Mouse (Mus musculus) limb, embryonic 12.5 days (tissue): Measurements from ENCODE around the gene Slc44a1. TPM values are rescaled to one million over a fixed set of nuclear protein-coding genes. Genes with fewer than 3 reads are reported as not detected.

Source experiments
- ATAC-seq: fragments of 200-750 bp; cut with Nextera tagmentation; 2 replicates; pipeline ENCODE4 v1.8.0; 2017; ENCODE audit warnings: low read depth, moderate TSS enrichment; ENCODE audit not compliant: insufficient number of reproducible peaks, insufficient read depth, low FRiP score, low TSS enrichment
- H3K27ac ChIP-seq: fragments of 300-500 bp; sonication (generic); 2 replicates; pipeline ENCODE4 v1.5.1; 2016; ENCODE audit warnings: mild to moderate bottlenecking, moderate library complexity
- H3K27me3 ChIP-seq: fragments of 300-500 bp; sonication (generic); 2 replicates; pipeline ENCODE4 v1.6.1; 2016; ENCODE audit warnings: mild to moderate bottlenecking, moderate library complexity
- H3K36me3 ChIP-seq: fragments of 300-500 bp; sonication (generic); 2 replicates; pipeline ENCODE4 v1.6.1; 2016; ENCODE audit warnings: mild to moderate bottlenecking, moderate library complexity
- H3K4me1 ChIP-seq: fragments of 300-500 bp; sonication (generic); replicated peaks from 2 replicates; pipeline ENCODE4 v1.6.1; 2016
- H3K4me2 ChIP-seq: fragments of 300-500 bp; sonication (generic); 2 replicates; pipeline ENCODE4 v1.6.1; 2016; ENCODE audit warnings: mild to moderate bottlenecking, moderate library complexity
- H3K4me3 ChIP-seq: fragments of 300-500 bp; sonication (generic); replicated peaks from 2 replicates; pipeline ENCODE4 v1.5.1; 2016; ENCODE audit warnings: mild to moderate bottlenecking
- H3K9ac ChIP-seq: fragments of 300-500 bp; sonication (generic); replicated peaks from 2 replicates; pipeline ENCODE4 v1.6.1; 2016; ENCODE audit warnings: mild to moderate bottlenecking, moderate library complexity
- H3K9me3 ChIP-seq: fragments of 300-500 bp; sonication (generic); 2 replicates; pipeline ENCODE4 v1.6.1; 2016; ENCODE audit warnings: mild to moderate bottlenecking, moderate library complexity
- WGBS: fragments of 180-500 bp; shearing (Covaris S2); methylation state at CpG from one replicate; pipeline ENCODE4 v1.1.7; 2016; 5-methylcytosine and 5-hydroxymethylcytosine counted together
- polyA plus RNA-seq: library from polyadenylated mRNA; unstranded; fragments of >200 nt; fragmentation: Nextera tagmentation; extraction: Ambion mirVana; gene quantifications from 2 replicates; pipeline ENCODE4 v1.2.1, GENCODE M21; 2016

The Slc44a1 gene
- polyA plus RNA-seq, result 34.5 and 38.1 TPM in 2 replicates

GRCm38 (mm10) chr4:53440010-53440815 lies at the start of gene Slc44a1:
Gene Slc44a1, plus strand, starts transcription at chr4:53440413.
- ATAC-seq, result peak; percentile 93
- Histone ChIP-seq H3K27ac (peak within 1 kb of the TSS; percentile 82), H3K36me3 (no peaks in the 10 kb centered on the region), H3K4me3 (peak within 1 kb of the TSS; percentile 81), H3K9ac (peak within 1 kb of the TSS; percentile 80), H3K27me3 (no peaks in the 10 kb centered on the region), H3K9me3 (no peaks in the 10 kb centered on the region), H3K4me1 (peaks cover 57% of the 10 kb centered on the region), H3K4me2 (peak within 1 kb of the TSS; percentile 98)
- under 1% methylated on average over 93 of the region's 122 CpGs for WGBS

- Histone ChIP-seq H3K36me3 (no peaks in the 10 kb centered on the region), H3K9ac (no peak overlapping the region), H3K27me3 (no peaks in the 10 kb centered on the region), H3K27ac (no peak overlapping the region), H3K4me1 (peaks cover 16% of the 10 kb centered on the region; the same call in 1 of the 2 replicates), H3K4me2 (no peak overlapping the region), H3K9me3 (no peaks in the 10 kb centered on the region), H3K4me3 (no peak overlapping the region)
- WGBS, result 86% methylated on average over 3 of the region's 3 CpGs
- ATAC-seq, result no peak
Measured at GRCm38 (mm10) chr4:53395002-53395401, 45.2 kb upstream of the Slc44a1 start.

- no peaks in the 10 kb centered on the region for H3K36me3 ChIP-seq
- no peaks in the 10 kb centered on the region for H3K9me3 ChIP-seq
- ATAC-seq, result no peak; the same call in 1 of the 2 replicates
- peaks cover 16% of the 10 kb centered on the region; the same call in 1 of the 2 replicates for H3K4me1 ChIP-seq
- WGBS, result 61% methylated on average over 11 of the region's 11 CpGs
- H3K4me3 ChIP-seq, result no peak overlapping the region
- no peak overlapping the region for H3K27ac ChIP-seq
- H3K27me3 ChIP-seq, result no peaks in the 10 kb centered on the region
- H3K4me2 ChIP-seq, result no peak overlapping the region
- no peak overlapping the region for H3K9ac ChIP-seq
Measured at GRCm38 (mm10) chr4:53396623-53397192, 43.5 kb upstream of the Slc44a1 start.

GRCm38 (mm10) chr4:53397280-53398117 lies 42.7 kb upstream of the Slc44a1 start:
- no peak for ATAC-seq
- Histone ChIP-seq H3K4me3 (no peak overlapping the region), H3K36me3 (no peaks in the 10 kb centered on the region), H3K27ac (no peak overlapping the region), H3K9me3 (no peaks in the 10 kb centered on the region), H3K4me1 (peaks cover 16% of the 10 kb centered on the region; the same call in 1 of the 2 replicates), H3K9ac (no peak overlapping the region), H3K4me2 (no peak overlapping the region), H3K27me3 (no peaks in the 10 kb centered on the region)
- 69% methylated on average over 4 of the region's 4 CpGs for WGBS

DNA sequence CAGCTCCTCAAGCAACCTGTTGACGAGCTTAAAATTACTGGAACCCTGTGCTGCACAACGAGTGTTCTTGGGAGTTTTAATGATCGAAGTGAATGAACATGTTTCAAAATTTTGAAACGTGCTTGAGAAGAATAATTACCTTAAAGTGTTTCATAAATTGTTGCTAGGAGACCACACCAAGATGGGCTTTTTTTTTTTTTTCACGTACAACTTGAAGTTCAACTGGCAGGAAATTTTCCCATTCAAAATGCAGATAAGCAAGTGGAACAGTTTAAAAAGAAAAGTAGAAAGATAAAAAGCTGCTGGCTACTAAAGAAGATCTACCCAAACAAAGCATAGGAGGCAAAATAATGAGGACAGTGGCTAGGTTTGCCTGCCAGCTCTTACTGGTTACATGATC lies 41.7 kb upstream of the Slc44a1 start:
- H3K4me3 ChIP-seq, result no peak overlapping the region
- no peaks in the 10 kb centered on the region for H3K36me3 ChIP-seq
- 43% methylated on average over 5 of the region's 5 CpGs for WGBS
- no peaks in the 10 kb centered on the region for H3K9me3 ChIP-seq
- no peak for ATAC-seq
- no peak overlapping the region for H3K9ac ChIP-seq
- H3K4me1 ChIP-seq, result peaks cover 16% of the 10 kb centered on the region; the same call in 1 of the 2 replicates
- H3K27me3 ChIP-seq, result no peaks in the 10 kb centered on the region
- H3K4me2 ChIP-seq, result no peak overlapping the region
- H3K27ac ChIP-seq, result no peak overlapping the region

GRCm38 (mm10) chr4:53399428-53399827 lies 40.8 kb upstream of the Slc44a1 start:
- Histone ChIP-seq H3K9ac (no peak overlapping the region), H3K27ac (no peak overlapping the region), H3K9me3 (no peaks in the 10 kb centered on the region), H3K36me3 (no peaks in the 10 kb centered on the region), H3K4me1 (peaks cover 16% of the 10 kb centered on the region; the same call in 1 of the 2 replicates), H3K4me3 (no peak overlapping the region), H3K27me3 (no peaks in the 10 kb centered on the region), H3K4me2 (no peak overlapping the region)
- WGBS, result 91% methylated on average over 1 of the region's 1 CpGs
- no peak for ATAC-seq

DNA sequence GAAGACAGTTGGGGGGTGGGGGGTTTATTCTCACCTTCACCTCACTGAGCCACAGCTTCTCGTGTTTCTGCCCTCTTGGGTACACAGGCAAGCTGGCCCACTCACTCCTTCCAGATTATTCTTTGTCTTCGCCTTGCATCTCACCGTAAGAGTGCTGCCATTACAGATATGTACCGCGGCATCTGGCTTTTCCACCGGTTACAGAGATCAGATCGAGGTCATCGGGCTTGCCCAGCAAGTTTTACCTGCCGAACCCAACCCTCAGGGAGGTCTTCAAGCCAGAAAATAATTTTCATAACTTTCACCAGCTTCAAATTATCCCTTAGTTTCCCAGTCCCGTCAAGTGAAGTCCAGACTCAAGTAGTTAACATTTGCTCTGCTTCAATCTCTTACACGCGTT lies 36.8 kb upstream of the Slc44a1 start:
- Histone ChIP-seq H3K27me3 (no peaks in the 10 kb centered on the region), H3K4me1 (0 out of 2 replicates have a peak, but pooled peaks cover 3% of the 10 kb centered on the region), H3K36me3 (no peaks in the 10 kb centered on the region), H3K4me2 (no peak overlapping the region), H3K9me3 (no peaks in the 10 kb centered on the region), H3K4me3 (no peak overlapping the region), H3K27ac (no peak overlapping the region), H3K9ac (no peak overlapping the region)
- WGBS, result 91% methylated on average over 12 of the region's 12 CpGs
- ATAC-seq, result no peak

DNA sequence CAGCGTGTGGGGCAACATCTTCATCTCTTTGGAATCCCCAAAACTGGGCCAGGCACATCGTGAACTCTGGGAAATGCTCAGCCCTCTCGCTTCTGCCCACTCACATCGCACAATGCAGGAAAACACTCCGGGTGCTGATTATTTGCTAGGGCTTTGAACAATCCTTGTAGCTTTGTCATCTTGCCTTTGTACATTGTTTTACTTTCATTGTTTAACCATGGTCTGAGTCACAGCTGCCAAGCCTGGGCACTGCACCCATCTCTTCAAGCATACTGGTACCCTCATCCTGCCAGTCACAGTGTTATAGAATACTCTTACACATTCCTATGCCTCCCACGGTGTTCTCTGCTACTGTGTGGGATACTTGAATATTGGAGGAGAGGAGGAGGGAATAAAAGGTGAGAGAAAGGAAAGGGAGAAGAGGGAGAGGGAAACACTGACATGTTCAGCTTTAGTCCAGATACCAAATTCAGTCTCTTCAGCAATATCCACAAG lies 35.7 kb upstream of the Slc44a1 start:
- no peaks in the 10 kb centered on the region for H3K4me1 ChIP-seq
- H3K4me2 ChIP-seq, result no peak overlapping the region
- H3K27me3 ChIP-seq, result no peaks in the 10 kb centered on the region
- no peak overlapping the region for H3K4me3 ChIP-seq
- H3K36me3 ChIP-seq, result no peaks in the 10 kb centered on the region
- 90% methylated on average over 6 of the region's 6 CpGs for WGBS
- H3K9ac ChIP-seq, result no peak overlapping the region
- no peak for ATAC-seq
- no peak overlapping the region for H3K27ac ChIP-seq
- no peaks in the 10 kb centered on the region for H3K9me3 ChIP-seq

DNA sequence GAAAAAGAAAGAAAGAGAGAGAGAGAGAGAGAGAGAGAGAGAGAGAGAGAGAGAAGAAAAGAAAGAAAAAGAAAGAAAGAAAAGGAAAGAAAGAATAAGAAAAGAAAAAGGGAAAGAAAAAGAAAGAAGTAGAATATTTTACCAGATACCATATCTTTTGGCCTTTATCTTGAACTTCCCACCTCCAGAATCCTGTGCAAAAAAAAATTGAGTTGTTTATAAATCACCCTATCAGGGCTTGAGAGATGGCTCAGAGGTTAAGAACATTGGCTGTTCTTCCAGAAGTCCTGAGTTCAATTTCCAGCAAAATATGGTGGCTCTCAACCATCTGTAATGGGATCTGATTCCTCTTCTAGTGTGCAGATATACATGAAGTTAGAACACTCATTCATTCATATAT lies 33.3 kb upstream of the Slc44a1 start:
- no peak overlapping the region for H3K9ac ChIP-seq
- H3K4me2 ChIP-seq, result no peak overlapping the region
- no peak overlapping the region for H3K4me3 ChIP-seq
- no peaks in the 10 kb centered on the region for H3K36me3 ChIP-seq
- H3K9me3 ChIP-seq, result no peaks in the 10 kb centered on the region
- no peak for ATAC-seq
- no peaks in the 10 kb centered on the region for H3K4me1 ChIP-seq
- no peaks in the 10 kb centered on the region for H3K27me3 ChIP-seq
- no peak overlapping the region for H3K27ac ChIP-seq

- no peak overlapping the region for H3K4me2 ChIP-seq
- no peak overlapping the region for H3K27ac ChIP-seq
- no peak overlapping the region for H3K4me3 ChIP-seq
- H3K9ac ChIP-seq, result no peak overlapping the region
- H3K4me1 ChIP-seq, result no peaks in the 10 kb centered on the region
- H3K36me3 ChIP-seq, result no peaks in the 10 kb centered on the region
- ATAC-seq, result no peak
- H3K27me3 ChIP-seq, result no peaks in the 10 kb centered on the region
- 64% methylated on average over 8 of the region's 8 CpGs for WGBS
- no peaks in the 10 kb centered on the region for H3K9me3 ChIP-seq
Measured at GRCm38 (mm10) chr4:53408821-53409220, 31.4 kb upstream of the Slc44a1 start.

DNA sequence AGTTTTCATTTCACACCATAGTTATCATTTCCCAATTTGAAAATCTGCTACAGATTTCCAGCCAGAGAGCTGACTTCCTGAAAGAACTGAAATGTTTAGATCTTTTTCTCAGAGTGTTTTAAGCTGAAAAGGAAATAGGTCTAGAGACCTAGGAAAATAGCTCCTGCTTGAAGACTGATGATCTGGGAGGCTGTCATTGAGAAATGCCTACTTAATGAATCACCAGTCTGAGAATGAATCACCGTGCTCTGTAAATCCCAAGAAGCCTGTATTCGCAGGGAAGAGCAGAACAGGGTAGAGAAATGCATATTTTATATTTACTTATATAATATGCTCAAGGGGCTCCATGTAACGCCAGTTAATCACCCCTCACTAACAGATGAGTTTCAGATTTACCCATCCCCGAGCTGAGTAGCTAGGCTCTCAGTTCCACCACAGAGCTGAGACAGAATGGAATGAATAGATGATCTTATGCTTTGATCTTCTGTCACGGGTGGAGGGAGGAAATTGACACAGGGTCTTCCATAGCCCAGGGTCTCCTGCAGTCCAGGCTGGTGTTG lies 30.6 kb upstream of the Slc44a1 start:
- Histone ChIP-seq H3K4me2 (no peak overlapping the region), H3K4me1 (no peaks in the 10 kb centered on the region), H3K27me3 (no peaks in the 10 kb centered on the region), H3K9me3 (no peaks in the 10 kb centered on the region), H3K27ac (no peak overlapping the region), H3K9ac (no peak overlapping the region), H3K36me3 (no peaks in the 10 kb centered on the region), H3K4me3 (no peak overlapping the region)
- WGBS, result 32% methylated on average over 5 of the region's 5 CpGs
- no peak for ATAC-seq
